Mouse (Mus musculus) thymus, postnatal 25 days (tissue): ENCODE results near the gene Cish.

ENCODE experiments used
- DNase-seq: peaks from one replicate; pipeline ENCODE4 v3.0.0; 2022

The Cish gene

DNA sequence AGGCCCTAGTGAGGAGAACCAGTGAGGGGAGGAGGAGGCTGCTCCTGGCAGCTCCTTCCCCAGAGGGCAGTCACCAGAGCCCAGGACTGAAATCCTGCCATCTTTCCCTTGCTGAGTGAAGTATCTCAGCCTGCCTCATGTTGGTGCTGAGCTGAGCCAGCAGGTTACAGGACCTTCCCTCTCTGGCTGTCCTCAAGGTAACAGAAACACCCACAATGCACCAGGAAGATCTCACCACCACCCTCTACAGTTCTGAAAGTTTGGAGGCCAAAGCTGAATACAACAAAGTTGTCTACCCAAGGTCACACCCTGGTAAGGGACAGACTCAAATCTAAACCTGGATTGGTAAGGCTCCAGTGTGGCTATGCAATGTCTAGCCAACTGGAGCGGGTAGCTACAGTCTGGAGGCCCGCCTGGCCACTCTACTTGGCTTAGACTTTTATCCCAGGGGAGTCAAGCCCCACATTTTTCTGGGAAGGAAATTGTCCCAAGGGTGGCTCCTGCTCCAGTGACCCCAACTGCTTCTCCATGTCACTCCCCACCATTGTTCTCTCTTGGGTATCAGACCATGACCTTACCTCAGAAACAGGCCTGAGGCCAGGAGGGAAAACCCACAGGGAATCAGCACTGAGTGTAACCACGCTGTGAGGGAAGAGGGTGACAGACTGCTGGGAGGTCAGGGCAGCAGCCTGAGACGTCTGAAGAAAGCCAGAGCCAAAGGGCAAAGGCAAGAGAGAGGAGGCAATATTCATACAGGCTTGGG, 29.2 kb downstream of the Cish start:
- no peak for DNase-seq

DNA sequence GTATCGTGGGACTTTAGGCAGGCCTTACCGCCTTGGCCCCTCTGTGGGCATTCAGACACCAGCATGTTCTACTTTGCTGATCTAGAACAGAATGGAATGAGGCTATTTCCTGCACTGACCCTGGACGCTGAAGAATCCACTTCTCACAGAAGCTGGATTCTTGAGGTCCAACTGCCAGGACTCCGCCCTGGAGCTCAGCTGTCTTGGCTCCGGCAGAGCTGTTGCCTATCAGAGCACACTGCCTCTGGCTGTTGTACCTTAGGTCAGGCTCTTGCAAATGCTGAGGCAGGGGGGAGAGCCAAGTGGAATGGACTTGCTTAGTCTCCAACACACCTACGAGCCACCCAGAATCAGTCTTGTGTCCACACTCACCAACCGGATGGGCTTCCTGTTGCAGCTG, 30.1 kb downstream of the Cish start:
- DNase-seq: no peak

DNA sequence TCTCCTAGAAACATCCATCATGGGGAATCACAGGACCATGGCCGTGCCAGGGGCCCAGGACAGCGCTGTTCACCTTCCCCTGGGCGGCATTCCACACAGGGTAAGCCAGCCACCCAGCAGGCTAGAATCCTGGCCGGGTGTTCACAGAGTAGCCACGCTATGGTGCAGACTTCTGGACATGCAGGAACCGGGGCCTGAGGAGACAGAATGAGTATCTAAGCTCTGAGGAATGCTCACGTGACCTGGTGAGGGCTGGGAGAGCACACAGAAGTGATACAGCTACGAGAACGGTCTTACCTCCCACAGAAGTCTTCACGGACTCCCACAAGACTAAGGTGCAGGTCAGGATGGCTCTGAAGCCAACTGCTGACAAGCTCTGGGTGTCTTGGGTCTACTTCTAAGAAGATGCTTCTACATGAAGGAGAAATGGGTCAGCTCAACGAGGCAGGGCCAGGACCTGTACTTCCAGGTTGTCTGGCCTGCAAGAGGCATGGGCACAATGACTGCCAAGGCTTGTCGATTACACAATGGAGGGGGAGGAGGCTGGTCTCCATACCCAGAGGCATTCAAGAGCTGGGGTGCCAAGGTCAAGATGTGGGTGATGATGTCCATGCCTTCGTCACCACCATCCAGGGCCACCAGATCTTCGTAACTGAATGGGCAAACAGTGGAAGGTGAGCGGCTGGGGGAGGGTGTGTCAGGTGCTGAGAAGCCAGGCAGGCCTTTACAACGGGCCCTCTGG, 32.2 kb downstream of the Cish start:
- no peak for DNase-seq

DNA sequence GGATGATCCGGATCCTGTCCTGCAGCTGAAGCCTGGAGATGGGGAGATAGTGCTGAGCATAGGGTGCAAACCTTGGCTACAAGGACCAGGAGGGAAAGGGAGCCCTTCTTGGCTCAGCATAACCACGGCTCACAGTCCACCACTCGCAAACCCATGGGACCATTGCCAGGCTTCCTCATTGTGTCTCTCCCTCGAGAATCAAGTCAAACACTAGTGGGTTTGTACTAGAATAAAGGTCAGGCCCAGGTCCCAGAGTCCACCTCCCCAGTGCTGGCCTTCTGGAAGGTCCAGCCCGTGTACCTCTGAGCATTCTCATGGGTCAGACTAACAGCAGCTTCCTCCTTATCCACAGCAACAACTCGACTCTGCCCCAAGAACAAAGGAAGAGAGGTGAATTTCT, 35.0 kb downstream of the Cish start:
- no peak for DNase-seq

DNA sequence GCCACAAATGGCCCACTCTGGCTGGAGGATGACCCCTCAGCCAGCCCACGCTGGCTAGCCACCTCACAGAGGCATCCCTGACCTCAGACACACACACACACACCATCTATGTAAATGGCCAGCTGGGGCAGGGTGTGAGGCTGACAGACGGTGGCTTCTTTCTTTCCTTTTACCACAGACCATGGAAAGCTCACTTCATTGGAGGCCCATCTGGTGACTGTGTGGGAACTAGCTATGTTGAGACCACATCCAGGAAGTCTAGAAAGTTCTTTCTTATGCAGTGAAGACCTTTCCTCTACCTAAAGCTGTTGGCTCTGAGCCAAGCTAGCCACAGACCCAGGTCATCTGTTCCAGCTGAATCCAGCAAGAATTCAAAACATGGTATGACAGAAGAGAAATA, 37.9 kb downstream of the Cish start:
- peak; percentile 11 for DNase-seq

DNA sequence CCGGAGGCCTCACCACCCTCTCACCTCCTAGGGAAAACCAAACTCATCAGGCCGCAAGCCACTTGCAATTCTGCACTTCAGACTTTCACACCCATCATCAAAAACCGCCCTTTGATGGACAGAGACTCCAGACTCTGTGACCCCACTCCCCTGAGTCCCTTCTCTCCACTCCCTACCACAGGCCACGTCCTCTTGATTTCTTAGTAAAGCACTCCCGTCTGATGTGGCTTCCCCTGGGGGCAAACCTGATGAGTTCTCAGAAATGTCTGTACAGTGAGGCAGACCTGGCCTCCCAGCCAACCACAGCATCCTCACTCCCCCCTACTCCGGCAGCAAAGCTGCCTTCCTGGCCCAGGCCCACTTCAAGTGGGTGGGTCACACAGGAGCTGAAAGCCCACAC, 38.5 kb downstream of the Cish start:
- peak; percentile 53 for DNase-seq

DNA sequence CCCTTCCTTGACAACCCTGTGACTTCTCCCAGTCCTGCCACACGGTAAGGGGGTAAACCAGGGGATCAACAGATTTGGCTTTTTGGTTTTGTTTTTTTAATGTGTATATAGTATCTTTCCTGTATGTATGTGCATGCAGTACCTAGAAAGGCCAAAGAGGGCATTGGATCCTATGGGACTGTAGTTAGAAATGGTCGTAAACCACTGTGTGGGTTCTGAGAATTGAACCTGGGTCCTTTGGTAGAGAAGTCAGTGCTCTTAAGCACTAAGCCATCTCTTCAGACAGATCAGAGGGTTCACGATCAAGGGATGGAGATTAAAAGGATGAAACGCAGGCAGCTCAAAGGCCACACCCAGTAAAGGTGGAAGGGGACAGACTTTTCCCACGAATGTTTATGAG, 39.2 kb downstream of the Cish start:
- no peak for DNase-seq

DNA sequence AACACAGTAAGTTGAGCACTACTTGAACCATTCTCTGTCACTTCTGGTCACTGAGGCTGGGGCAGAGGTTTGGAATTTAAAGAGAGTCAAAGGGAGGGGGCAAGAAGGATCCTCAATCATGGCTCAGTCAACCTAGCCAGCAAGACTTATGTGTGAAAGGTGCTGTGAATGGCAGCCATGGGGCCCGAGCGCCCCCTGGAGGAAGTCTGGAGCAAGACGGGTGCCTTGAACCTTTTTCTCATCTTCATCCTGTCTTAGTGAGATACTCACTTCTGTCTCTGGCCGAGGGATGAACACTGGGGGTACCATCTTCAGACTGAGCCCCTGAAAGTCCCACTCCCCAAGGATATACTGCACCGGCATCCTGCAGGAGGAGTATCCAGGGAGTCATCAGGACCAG, 40.1 kb downstream of the Cish start:
- peak; percentile 80 for DNase-seq

DNA sequence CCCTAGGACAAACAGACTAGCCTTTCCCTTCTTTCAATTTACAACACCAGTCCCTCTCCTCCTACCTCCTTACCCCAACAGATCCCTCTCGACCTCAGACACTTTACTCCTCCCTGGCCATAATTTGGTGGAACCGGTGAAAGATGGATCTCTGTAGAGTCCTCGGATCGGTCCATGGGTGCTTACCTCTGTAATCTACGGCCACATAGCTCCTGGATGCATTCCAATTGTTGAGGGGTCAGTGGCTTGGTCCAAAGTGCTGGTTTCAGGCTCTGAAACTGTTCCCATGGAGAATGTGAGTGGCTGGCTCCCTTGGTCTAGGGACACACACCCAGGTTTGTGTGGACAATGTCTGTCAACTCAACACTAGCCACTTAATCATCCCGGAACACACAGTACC, 40.6 kb downstream of the Cish start:
- no peak for DNase-seq

DNA sequence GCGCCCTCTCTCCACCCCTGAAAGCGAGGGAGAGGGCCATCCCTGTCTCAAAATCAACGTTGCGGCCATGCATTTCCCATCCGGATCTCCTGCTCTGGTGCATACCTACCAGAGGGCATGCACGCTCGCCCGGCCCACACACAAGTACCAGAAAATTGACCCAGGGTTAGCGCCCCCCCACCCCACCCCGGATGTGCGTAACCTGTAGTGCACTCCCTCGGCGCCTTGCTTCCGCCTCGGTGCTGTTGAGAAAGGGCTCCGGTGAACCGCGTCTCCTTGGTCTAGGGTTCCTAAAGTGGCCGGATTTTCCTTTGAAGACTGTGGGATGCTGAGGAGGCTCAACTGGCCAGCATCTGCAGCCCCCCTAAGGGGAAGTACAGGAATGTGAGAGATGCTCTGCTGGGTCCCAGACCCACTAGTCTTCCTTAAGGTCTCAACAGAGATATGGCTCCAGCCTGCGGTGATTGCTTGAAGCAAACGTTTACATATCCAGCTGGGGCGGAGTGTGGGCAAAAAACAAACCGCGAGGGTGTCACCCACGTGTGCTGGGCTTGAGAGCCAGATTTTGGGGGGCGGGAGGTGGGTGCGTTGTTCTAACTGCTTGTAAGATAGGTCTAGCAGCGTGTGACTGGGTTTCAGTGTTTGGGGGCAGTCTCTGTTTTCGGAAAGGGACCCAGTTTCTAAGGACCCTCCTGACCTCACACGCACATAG, 42.5 kb downstream of the Cish start, which contains the start of gene Hemk1:
TSS of gene Hemk1 (minus strand) at position 179 of the 712 bp plus-strand sequence.
- DNase-seq: peak; percentile 79

DNA sequence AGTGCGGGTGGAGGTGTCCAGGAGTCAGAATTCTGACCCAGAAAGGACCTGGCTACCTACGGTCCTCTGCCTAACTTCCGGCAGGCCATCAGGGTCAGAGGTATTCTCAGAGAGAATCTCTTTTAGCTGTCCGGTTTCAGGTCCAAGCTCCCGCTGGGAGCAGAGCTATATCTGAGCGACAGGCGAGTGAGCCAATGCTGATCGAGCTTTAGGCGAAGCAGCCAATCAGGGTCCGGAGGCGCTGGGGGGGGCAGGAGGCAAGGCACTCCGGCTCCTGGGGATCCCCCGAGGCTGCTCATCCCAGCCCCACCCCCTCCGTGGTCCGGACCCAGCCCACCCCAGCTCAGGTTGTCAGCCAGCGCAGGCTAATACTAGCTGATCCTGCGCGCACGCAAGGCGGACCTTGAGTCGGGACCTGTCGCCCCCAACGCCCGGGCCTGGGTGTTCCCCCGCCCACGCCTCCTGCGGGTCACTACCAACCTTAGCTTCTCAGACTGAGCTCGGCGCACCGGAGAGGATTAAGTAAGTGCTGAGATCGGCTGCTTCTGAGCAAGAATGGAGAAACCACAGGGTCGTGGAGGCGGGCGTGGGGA, 44.5 kb downstream of the Cish start, which contains the start of gene 6430571L13Rik:
TSS of gene 6430571L13Rik (plus strand) at position 336 of the 593 bp plus-strand sequence.
- DNase-seq: peak; percentile 89

DNA sequence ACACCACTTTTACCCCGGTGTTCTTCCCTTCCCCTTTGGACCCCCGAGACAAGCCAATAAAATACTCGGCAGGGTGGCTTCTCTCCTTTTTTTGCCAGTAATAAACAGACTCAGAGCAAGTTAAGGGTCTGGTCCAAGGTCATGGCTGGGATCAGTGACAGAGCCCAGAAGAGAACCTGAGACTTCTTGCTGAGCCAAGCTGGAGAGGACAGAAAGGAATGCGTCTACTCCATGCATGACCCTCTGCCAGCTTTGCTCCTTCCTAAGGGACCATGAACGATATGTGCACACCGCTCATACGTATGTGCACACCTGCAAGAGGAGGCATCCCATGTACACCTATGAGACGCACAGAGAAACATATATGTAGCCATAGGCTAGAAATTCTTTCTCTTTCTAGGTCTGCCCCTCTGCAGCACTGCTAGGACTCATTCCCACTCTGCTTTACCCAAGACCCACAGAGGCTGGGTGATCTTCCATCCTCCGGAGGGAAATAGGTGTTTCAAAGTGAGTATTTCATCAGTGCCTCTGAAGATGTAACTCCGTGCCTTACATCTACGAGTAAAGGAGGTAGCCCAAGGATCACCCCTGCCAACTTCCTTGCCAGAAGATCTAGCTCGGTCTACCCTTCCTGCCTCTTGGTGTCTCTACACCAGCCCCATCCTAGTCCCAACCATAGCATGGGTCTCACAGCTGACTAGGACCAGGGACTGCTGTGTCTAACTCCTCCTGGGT, 45.3 kb downstream of the Cish start:
- DNase-seq: no peak

DNA sequence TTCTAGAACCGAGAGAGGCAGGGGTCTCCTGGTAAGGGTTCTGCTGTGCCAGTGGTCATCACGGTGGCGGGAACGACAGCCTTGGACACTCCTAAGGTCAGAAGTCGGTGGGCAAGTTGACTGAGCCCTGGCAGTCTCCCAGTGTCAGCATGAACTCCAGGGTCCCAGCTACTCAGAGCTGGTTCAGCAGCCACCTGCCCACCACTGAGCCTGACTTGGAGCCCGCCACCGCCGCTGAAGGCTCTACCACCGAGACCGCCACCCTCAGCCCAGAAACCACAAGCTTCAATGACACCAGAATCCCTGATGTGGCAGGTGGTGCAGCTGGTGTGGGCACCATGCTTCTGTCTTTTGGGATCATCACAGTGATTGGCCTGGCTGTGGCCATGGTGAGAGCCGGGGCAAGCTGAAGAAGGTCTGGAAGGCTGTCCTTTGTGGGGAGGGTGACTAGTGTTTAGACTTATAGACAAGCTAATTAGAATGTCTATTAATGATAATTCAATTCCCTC, 46.4 kb downstream of the Cish start:
- DNase-seq: peak; percentile 36

DNA sequence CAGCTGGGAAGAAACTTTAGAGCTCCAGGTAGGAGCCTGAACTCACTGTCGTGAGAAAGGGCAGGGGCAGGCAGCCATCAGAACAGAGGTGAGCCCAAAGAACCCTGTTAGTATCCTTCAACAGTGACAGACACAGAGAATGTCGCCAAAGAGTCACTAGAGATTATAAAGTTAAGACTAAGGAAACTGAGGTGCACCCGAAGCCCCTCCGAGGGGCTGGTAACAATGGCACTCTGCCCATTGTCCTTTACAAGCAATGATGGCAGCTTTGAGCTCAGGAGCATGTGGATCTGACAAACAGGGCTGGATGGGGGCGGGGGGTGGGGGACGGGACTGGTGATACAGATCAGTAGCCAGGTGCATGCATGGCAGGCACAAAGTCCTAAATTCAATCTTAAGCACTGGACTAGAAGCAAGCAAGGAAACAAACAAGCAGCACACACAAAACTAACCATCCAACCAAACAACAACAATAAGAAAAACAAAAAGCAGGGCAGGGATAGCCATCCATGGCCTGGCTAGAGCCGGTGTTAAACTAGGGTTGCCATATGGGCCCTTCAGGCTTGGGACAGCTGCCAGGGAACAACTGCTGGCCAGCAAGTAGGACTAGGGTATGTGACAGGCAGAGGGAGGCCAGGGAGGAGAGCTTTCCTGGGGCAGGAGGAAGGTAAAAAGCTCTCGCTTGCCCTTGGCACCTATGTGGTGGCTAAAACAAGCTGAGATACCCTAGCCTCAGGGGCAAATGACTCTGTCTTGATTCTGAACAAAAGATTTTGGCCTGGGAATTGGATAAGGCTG, 47.5 kb downstream of the Cish start:
- DNase-seq: no peak

DNA sequence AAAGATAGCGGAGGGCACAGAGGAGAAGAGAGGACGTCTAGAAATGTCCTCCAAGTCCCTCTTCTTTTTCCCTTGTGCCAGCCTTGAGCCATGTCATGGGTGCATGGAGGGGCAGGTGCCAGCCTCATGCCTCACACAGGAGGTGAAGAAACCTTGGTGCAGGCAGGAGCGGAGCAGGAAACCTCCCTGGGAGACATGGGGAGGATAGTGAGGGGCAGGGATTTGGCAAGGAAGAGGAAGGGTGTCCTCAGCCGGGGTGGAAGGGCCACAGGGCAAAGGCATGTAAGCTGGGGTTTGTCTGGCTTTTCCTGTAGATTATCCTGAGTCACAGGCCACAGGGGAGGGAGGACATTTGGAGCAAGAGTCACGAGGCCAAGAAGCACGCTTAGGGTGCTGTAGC, 48.2 kb downstream of the Cish start:
- DNase-seq: no peak

DNA sequence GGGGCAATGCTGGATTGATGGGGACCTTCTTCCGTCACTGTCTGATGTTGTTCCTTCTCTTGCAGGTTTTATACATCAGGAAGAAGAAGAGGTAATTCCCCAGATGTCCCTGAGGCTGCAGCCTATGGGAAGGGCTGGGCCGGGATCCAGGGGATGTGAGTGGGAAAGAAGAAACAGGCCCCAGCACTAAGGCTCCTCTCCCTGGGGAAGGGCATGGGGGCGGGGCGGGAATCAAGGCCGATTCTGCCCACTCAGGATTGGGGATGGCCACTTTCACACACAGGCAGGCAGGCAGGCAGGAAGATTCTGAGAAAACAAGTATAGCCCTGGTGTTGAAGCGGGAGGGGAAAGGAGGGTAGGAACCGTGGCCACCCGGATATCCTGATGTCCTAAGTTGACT, 50.3 kb downstream of the Cish start:
- DNase-seq: no peak

DNA sequence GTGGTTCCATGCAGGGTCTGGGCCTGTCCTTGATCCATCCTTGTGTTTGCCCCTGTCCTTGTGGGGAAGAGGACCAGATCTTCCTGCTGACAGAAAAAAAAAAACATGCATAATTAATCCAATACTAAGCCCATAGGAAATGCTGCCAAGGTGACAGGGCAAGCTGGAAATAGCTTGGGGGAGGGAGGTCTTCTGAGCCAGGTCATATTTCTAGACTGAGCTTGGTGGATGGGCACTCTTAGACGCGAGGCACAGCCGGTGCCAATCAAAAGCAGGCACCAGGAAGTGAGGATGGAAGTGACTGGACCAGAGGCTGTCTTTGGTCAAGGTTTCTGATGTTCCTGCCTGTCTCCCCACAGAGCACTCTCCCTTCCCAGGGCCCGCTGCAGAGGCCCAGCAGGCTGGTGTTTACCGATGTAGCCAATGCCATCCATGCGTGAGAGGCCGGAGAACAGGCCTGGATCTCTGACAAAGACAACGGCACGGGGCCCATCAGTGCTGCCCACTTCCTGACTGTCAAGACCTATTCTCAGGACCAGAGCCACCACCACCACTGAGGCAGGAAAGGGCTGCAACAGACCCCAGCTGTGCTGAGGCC, 51.9 kb downstream of the Cish start:
- DNase-seq: no peak

DNA sequence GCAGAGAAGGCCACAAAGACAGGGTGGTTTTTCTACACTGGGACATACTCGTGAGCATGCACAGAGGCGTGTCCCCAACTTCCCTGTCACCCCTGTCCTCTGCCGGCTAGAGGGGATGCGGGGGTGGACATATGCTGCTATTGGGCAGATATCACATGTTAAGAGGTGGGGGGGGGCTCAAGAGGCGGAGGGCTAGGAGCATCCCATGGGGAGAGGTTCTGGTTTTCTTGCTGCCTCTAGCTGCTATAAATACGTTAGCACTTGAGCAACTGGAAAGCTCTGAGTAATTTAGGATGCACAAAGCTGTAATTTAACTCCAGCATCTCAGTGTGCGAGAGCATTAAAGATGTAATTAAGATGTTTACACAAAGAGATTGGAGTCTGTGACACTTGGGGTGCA, 53.5 kb downstream of the Cish start:
- no peak for DNase-seq
